Mouse (Mus musculus) spleen, adult 2 months (tissue): Measurements from ENCODE around the gene Srrm1.

ENCODE experiments used
- CTCF ChIP-seq: fragments of 200-500 bp; IDR thresholded peaks from 2 replicates; pipeline ENCODE4 v1.5.1; 2011; ENCODE audit warnings: mild to moderate bottlenecking, inconsistent platforms; ENCODE audit not compliant: insufficient read depth, insufficient read length, insufficient replicate concordance; ENCODE audit errors: extremely low read depth
- POLR2A ChIP-seq: fragments of 200-500 bp; IDR thresholded peaks from 2 replicates; pipeline ENCODE4 v1.6.1; 2011; ENCODE audit warnings: low read depth, low read length, inconsistent platforms

DNA sequence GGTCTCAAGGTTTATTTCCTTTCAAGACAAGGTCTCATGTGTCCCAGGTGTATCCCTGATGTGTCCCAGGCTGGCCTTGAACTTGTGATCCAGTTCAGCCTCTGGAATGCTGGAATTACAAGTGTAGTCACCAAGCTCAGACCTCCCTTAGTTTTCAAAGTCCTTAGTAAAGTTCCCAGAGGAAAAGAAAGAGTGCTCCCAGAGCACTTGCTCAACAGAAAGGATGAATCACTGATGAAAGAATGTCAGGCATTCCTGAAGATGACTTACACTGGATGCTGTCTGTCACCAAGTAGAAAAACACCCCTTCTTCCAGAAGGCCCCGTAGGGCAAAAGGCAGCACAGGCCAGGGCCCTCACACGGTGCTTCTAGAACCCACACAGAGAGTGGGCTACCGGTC lies 52.0 kb downstream of the Srrm1 start:
- TF ChIP-seq CTCF (no peak), POLR2A (no peak)
